Mouse (Mus musculus): ENCODE results near the gene Tfcp2. TPM values are rescaled to one million over a fixed set of nuclear protein-coding genes. Genes with fewer than 3 reads are reported as not detected.
"Not testable (repeated sequence)": the region's sequence is repeated elsewhere in the genome, so short reads cannot be mapped to it uniquely, and the experiment has no call there.

Tfcp2 gene
- polyA plus RNA-seq, 1 experiment from 2014 or later, result 50.3 TPM

DNA sequence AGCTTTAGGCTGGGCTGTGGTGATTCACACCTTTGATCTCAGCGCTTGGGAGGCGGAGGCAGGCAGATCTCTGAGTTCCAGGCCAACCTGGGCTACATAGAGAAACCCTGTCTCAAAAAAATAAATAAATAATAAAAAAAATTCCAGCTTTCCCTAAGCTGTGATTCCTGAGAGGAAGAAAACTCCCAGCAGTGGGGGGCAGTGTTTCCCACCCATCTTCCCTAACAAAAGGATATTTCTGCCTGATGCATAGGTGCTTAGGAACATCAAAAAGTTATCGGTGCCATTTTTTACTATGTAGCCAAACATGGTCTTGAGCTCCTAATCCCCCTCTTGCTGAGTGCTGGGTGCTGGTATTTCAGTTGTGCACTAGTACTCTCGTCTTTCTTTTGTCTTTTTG is 1.5 kb downstream of the Tfcp2 start:
- peaks cover 27% of the 10 kb centered on the region for H3K36me3 ChIP-seq
- ATAC-seq (ENCODE audit: low FRiP score, low read depth), result no peak
- no peaks in the 10 kb centered on the region for H3K27me3 ChIP-seq
- WGBS, result 96% methylated on average over 4 of the region's 4 CpGs
- 0 out of 2 replicates have a peak, but pooled peaks cover 4% of the 10 kb centered on the region for H3K9me3 ChIP-seq
- H3K9ac ChIP-seq (replicated peaks), result no peak overlapping the region
- H3K4me1 ChIP-seq, result peaks cover 18% of the 10 kb centered on the region
- H3K4me2 ChIP-seq (replicated peaks), result peak overlapping the region; percentile 93
- peak overlapping the region; percentile 88 for H3K4me3 ChIP-seq
- no peak overlapping the region for H3K27ac ChIP-seq (replicated peaks)

DNA sequence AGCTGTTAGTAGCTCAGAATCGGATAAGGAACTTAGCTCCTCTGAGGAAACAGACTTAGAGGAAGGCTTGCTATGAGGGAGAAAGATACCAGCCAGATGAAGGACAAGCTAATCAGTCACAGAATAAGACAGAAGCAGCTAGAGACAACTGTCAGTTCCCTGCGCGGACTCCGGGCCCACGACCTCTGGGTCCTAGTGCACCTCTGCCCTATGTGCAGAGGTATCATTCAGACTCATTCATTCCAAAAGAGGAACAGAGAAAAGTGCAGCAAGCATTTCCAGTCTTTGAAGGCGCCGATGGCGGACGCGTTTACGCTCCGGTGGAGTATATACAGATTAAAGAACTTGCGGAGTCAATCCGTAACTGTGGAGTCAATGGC is 8.2 kb downstream of the Tfcp2 start:
- H3K4me3 ChIP-seq; H3K4me2 ChIP-seq (replicated peaks); ATAC-seq (ENCODE audit: low FRiP score, low read depth); H3K9me3 ChIP-seq; H3K27me3 ChIP-seq; H3K4me1 ChIP-seq; H3K9ac ChIP-seq (replicated peaks); H3K27ac ChIP-seq (replicated peaks): not testable (repeated sequence)
- H3K36me3 ChIP-seq, result peaks cover 45% of the 10 kb centered on the region
- WGBS, result 96% methylated on average over 14 of the region's 14 CpGs

DNA sequence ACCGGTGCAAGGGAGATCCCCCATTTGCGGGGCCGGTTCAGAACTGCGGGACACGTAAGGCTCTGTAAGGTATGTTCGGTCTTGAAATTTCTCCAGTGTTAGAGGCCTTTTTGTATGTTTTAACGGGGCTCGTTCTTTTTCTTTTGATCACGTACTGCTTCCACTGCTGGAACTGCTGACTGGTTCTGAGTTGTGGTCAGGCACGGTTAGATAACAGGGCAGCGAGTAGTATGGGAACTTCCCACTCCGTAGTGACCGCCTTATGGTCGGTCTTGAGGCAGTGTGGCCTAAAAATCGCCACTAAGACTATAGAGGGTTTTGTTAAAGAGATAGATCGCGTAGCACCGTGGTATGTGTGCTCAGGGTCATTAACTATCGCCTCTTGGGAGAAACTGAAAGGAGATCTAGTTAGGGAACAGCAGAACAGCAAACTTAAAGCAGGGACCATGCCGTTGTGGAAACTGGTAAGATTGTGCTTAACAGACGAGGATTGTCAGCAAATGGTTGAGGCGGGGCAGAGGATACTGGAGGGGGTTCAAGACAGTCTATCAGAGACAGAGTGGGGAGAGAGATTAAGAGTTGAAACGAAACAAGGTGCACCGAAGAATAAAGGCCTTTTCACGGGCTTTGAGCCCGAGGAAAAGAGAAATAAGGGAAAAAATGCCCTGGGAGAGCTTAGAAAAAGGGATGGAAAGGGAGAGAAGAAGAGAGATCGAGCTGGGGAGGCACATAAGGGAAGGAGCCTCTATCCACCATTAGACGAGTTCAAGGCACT is 8.7 kb downstream of the Tfcp2 start:
- H3K9me3 ChIP-seq; H3K27me3 ChIP-seq; H3K4me1 ChIP-seq; H3K4me2 ChIP-seq (replicated peaks); ATAC-seq (ENCODE audit: low FRiP score, low read depth); H3K9ac ChIP-seq (replicated peaks); H3K4me3 ChIP-seq; H3K27ac ChIP-seq (replicated peaks): not testable (repeated sequence)
- H3K36me3 ChIP-seq, result peaks cover 39% of the 10 kb centered on the region
- 95% methylated on average over 28 of the region's 28 CpGs for WGBS

DNA sequence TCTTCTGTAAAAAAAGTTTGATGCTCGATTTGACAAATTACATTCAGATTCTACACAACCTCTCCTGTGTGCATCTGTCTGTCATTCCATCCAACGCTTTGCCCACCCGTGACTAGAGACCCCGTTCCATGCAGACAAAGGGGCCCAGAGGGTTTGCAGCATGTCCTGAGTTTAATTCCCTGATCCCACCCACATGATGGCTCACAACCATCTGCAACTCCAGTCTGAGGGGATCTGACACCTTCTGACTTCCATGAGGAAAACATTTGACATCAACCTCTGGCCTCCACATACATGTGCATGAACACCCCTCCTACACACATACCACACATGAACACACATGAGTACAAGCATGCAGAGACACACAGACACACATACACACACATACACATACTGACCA is 10.4 kb downstream of the Tfcp2 start:
- 87% methylated on average over 4 of the region's 4 CpGs for WGBS
- Histone ChIP-seq H3K4me1 (no peaks in the 10 kb centered on the region), H3K36me3 (peaks cover 33% of the 10 kb centered on the region), H3K9me3 (0 out of 2 replicates have a peak, but pooled peaks cover 4% of the 10 kb centered on the region), H3K9ac (replicated peaks) (no peak overlapping the region), H3K27me3 (no peaks in the 10 kb centered on the region), H3K4me3 (no peak overlapping the region), H3K4me2 (replicated peaks) (no peak overlapping the region), H3K27ac (replicated peaks) (no peak overlapping the region)
- ATAC-seq (ENCODE audit: low FRiP score, low read depth), result no peak

DNA sequence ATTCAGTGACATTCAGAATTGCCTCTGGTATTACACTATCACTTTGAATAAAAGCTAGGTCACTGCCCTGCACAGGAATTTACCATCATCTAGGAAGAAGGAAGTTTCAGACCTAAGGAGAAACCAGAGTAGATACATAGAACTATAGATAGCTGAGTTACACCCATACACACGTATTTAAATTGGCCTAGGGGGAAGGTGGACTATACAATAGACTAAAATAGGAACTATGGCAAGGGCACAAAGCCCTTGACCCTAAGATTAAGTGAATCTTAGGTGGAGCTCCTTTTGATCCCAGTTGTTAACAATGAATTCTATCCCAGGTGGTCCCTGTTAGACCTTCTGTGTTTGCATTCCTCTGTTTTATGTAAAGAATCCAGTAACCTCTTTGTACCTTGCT is 10.8 kb downstream of the Tfcp2 start:
- peaks cover 31% of the 10 kb centered on the region for H3K36me3 ChIP-seq
- H3K27ac ChIP-seq (replicated peaks); ATAC-seq (ENCODE audit: low FRiP score, low read depth); H3K4me2 ChIP-seq (replicated peaks); H3K27me3 ChIP-seq; H3K9ac ChIP-seq (replicated peaks); H3K4me1 ChIP-seq; H3K4me3 ChIP-seq; H3K9me3 ChIP-seq: not testable (repeated sequence)
- 80% methylated on average over 1 of the region's 1 CpGs for WGBS

DNA sequence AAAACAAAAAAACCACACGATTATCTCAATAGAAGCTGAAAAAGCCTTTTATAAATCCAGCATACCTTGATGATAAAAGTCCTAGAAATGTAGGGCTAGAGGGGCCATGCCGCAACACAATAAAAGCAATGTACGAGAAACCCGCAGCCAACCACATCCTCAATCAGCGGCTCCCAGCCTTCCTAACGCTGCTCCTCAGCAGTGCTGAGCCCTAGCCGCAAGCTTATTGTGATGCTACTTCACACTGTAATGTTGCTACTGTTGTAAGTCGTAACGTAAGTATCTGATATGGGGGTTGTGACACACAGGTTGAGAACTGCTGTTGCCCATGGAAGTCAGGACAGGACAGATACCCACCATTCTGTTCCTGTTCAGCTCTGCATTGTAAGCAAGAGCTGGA is 12.4 kb downstream of the Tfcp2 start:
- no peak for ATAC-seq (ENCODE audit: low FRiP score, low read depth)
- Histone ChIP-seq H3K9me3 (no peaks in the 10 kb centered on the region), H3K4me2 (replicated peaks) (no peak overlapping the region), H3K4me1 (no peaks in the 10 kb centered on the region), H3K9ac (replicated peaks) (no peak overlapping the region), H3K27ac (replicated peaks) (no peak overlapping the region), H3K27me3 (no peaks in the 10 kb centered on the region), H3K36me3 (peaks cover 42% of the 10 kb centered on the region), H3K4me3 (no peak overlapping the region)
- WGBS, result 95% methylated on average over 9 of the region's 9 CpGs

DNA sequence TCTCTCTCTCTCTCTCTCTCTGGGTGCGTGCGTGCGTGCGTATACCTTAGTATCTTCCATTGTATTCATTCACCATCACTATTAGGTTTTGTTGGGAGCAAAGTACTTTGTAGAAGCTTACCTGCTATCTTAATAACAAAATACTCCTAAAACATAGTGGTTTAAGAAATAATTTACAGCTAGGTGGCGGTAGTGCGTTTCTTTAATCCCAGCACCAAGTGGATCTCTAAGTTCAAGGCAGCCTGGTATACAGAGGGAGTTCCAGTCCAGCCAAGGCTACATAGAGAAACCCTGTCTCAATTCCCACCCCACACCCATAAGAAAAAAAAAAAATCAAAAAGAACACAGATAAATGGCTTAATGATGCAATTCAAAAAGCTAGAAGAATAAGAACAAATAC is 13.9 kb downstream of the Tfcp2 start:
- Histone ChIP-seq H3K27me3 (no peaks in the 10 kb centered on the region), H3K27ac (replicated peaks) (no peak overlapping the region), H3K4me2 (replicated peaks) (no peak overlapping the region), H3K4me1 (no peaks in the 10 kb centered on the region), H3K36me3 (peaks cover 41% of the 10 kb centered on the region), H3K9ac (replicated peaks) (no peak overlapping the region), H3K4me3 (no peak overlapping the region), H3K9me3 (no peaks in the 10 kb centered on the region)
- ATAC-seq (ENCODE audit: low FRiP score, low read depth), result no peak
- WGBS, result 91% methylated on average over 6 of the region's 6 CpGs

DNA sequence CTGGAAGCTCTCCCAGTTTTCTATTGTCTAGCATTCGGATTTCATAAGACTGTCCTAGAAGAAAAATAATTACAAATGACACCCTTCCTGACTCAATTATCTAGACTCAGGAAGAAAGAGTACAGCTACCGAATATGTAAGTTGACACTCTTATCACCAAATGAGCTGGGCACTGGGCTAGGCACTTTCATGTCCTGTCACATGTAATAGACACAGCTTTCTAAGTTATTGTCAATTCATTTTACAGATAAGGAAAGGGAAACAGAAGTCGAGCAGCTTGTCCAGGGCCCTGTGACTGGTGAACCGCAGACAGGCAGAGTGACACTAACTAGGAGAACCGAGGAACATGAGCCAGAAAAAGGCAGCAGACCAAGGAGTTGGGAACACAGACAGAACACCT is 23.9 kb downstream of the Tfcp2 start:
- no peak overlapping the region for H3K9ac ChIP-seq (replicated peaks)
- H3K4me1 ChIP-seq, result no peaks in the 10 kb centered on the region
- H3K4me2 ChIP-seq (replicated peaks), result no peak overlapping the region
- no peak overlapping the region for H3K4me3 ChIP-seq
- H3K9me3 ChIP-seq, result no peaks in the 10 kb centered on the region
- H3K36me3 ChIP-seq, result peaks cover 27% of the 10 kb centered on the region
- H3K27me3 ChIP-seq, result no peaks in the 10 kb centered on the region
- 92% methylated on average over 5 of the region's 5 CpGs for WGBS
- no peak overlapping the region for H3K27ac ChIP-seq (replicated peaks)
- no peak for ATAC-seq (ENCODE audit: low FRiP score, low read depth)

DNA sequence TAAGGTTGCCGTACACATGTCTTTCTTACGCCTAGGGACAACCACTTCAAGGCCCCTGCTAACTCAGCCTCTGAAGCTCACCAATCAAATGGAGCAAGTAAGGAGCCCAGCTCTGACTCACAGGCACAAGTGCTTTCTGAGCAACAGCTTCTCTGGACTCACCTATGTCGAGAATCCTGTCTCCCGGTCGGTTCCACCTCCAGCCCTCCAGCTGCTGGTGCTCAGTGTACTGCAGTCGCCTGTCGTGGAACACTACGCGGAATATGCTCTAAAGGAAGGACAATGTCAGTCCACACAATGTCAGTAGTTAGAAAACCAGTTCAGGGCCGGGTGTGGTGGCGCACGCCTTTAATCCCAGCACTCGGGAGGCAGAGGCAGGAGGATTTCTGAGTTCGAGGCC is 26.4 kb downstream of the Tfcp2 start:
- 94% methylated on average over 14 of the region's 14 CpGs for WGBS
- no peak for ATAC-seq (ENCODE audit: low FRiP score, low read depth)
- Histone ChIP-seq H3K27me3 (no peaks in the 10 kb centered on the region), H3K9me3 (no peaks in the 10 kb centered on the region), H3K9ac (replicated peaks) (no peak overlapping the region), H3K27ac (replicated peaks) (no peak overlapping the region), H3K36me3 (peaks cover 44% of the 10 kb centered on the region), H3K4me2 (replicated peaks) (no peak overlapping the region), H3K4me3 (no peak overlapping the region), H3K4me1 (no peaks in the 10 kb centered on the region)

DNA sequence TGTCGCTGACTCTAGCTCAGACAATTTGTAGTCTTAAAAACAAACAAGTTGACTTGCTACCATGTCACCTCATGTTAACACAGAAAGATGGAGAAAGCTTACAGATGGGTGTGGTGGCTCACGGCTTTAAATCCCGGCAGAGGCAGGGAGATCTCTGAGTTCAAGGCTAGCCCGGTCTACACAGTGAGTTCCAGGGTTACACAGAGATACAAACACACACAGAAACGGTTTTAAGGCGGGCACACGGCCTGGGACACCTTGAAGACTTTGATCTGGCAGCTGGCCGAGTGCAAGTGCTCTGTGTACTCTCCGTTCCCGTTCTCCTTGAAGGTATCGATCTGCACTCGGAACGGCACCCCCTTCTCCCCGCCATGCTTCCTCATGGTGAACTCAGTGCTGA is 31.5 kb downstream of the Tfcp2 start:
- ATAC-seq (ENCODE audit: low FRiP score, low read depth), result no peak
- Histone ChIP-seq H3K36me3 (peaks cover 68% of the 10 kb centered on the region), H3K27me3 (no peaks in the 10 kb centered on the region), H3K4me3 (no peak overlapping the region), H3K9ac (replicated peaks) (no peak overlapping the region), H3K9me3 (no peaks in the 10 kb centered on the region), H3K4me2 (replicated peaks) (no peak overlapping the region), H3K27ac (replicated peaks) (no peak overlapping the region), H3K4me1 (no peaks in the 10 kb centered on the region)
- 97% methylated on average over 14 of the region's 14 CpGs for WGBS

DNA sequence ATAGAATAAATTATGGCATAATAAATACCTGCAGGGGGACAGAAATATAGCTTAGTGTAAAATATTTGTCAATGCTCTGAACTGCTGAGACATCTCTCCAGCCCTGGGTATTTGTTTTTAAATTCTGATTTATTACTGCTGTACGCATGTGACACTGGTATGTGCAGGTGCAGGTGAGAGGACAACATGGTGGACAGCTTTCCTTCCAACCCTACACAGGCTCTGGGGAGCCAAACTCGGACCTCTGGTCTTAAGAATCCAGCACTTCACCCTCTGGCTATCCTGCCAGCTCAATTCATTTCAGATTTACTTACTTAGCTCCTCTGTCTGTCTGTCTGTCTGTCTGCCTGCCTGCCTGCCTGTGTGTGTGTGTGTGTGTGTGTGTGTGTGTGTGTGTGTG is 36.7 kb downstream of the Tfcp2 start:
- Histone ChIP-seq H3K27me3 (no peaks in the 10 kb centered on the region), H3K4me3 (no peak overlapping the region), H3K27ac (replicated peaks) (no peak overlapping the region), H3K36me3 (peaks cover 80% of the 10 kb centered on the region), H3K9ac (replicated peaks) (no peak overlapping the region), H3K4me1 (no peaks in the 10 kb centered on the region), H3K9me3 (no peaks in the 10 kb centered on the region), H3K4me2 (replicated peaks) (no peak overlapping the region)
- WGBS, result 91% methylated on average over 2 of the region's 2 CpGs
- ATAC-seq (ENCODE audit: low FRiP score, low read depth), result no peak

DNA sequence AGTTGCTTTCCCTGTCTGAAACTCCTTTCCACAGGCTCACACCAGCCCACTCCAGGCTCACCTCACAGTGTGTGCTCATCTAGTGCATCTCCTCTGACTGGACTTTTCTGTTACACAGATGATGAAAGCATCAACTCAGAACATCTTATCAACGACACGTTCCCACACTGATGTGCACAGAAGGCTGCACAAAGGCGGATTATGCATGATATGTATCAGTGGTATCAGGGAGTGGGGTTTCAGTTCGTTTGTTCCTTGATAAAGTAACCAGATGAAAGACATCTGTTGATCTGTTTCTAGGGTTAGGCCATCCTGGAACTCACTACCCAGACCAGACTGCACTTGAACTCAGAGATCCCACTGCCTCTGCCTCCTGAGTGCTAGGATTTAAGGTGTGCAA is 38.4 kb downstream of the Tfcp2 start:
- Histone ChIP-seq H3K27me3 (no peaks in the 10 kb centered on the region), H3K4me3 (no peak overlapping the region), H3K27ac (replicated peaks) (no peak overlapping the region), H3K9ac (replicated peaks) (no peak overlapping the region), H3K4me2 (replicated peaks) (no peak overlapping the region), H3K36me3 (peaks cover 80% of the 10 kb centered on the region), H3K4me1 (no peaks in the 10 kb centered on the region), H3K9me3 (no peaks in the 10 kb centered on the region)
- no peak for ATAC-seq (ENCODE audit: low FRiP score, low read depth)
- 92% methylated on average over 4 of the region's 4 CpGs for WGBS

DNA sequence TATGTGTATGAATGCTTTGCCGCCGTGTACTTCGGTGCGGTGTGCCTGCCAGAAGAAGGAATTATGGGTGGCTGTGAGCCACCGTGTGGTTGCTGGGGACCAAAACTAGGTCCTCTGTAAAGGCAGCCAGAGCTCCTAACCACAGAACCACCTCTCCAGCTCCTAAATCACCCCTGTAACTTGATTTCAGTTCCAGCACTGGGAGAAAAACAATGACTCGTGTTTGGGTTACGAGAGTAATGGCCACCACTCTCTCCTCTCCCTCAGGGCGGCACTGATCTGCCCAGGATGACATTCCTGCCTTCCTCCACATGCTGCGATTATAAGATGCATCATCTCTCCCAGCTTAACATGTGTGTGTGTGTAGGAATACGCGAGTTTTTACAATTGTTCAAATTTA is 41.7 kb downstream of the Tfcp2 start:
- ATAC-seq (ENCODE audit: low FRiP score, low read depth), result no peak
- H3K4me2 ChIP-seq (replicated peaks), result no peak overlapping the region
- H3K9ac ChIP-seq (replicated peaks), result no peak overlapping the region
- H3K9me3 ChIP-seq, result no peaks in the 10 kb centered on the region
- H3K4me3 ChIP-seq, result no peak overlapping the region
- H3K27ac ChIP-seq (replicated peaks), result no peak overlapping the region
- WGBS, result 93% methylated on average over 11 of the region's 11 CpGs
- H3K27me3 ChIP-seq, result no peaks in the 10 kb centered on the region
- H3K36me3 ChIP-seq, result peaks cover 91% of the 10 kb centered on the region
- no peaks in the 10 kb centered on the region for H3K4me1 ChIP-seq

All from midbrain, embryonic 12.5 days (tissue).